In the genomic region with DNA sequence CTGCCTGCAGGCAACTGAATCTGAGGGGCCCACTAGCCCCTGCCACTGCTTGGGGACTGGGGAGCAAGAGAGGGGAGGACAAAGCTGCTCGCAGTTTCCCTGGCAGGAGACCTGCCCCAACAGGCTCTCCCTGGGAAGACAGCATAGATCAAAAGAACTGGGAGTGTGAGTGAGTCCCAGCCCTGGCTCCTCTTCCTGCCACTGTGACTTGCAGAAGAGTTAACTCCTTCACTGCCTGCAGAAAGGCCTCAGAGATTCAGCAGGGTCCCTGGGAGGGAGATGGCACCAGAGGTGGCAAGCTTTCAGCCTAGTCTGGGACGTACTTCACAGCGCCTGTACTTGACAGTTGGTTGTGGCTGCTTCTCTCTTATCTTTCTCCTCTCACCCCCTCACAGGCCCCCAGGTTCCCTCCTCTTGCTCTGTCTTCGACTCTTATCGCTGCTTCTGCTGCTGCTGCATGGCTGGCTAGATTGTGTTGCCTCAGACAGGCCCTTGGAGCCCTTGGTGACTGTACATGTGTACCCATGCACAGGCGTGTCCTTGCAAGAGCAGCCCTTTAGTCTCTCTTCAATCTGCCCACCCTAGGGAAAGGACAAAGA, we compare ENCODE assay signal across 9 mouse cellular contexts. TPM values are rescaled to one million over a fixed set of nuclear protein-coding genes. Genes with fewer than 3 reads are reported as not detected.
DNase-seq lines count a peak whose midpoint lies in the region; ATAC-seq and TF ChIP-seq lines count a peak whose summit lies in the region.
"Had no signal": no experiment of that assay in that cellular context is flagged by ENCODE, and none has a peak within 500 bp of the region (broad histone marks: within the 10 kb centered on the region; RNA-seq: fewer than 3 reads in every experiment).

No protein-coding gene starts in this region.

- H3K4me3 ChIP-seq in forebrain, embryonic 11.5 days (ENCODE audit: low read depth, low read length), result no peak overlapping the region
- no peak overlapping the region for H3K4me3 ChIP-seq in forebrain, embryonic 15.5 days
- H3K4me3 ChIP-seq in G1E (ENCODE audit: low read depth, low read length), result peak overlapping the region; percentile 67

- H3K9me3 ChIP-seq in forebrain, embryonic 11.5 days (ENCODE audit: control insufficient read depth, low read length), result no peaks in the 10 kb centered on the region
- no peaks in the 10 kb centered on the region for H3K9me3 ChIP-seq in forebrain, embryonic 15.5 days
- H3K9me3 ChIP-seq in G1E (replicated peaks), result 0 out of 2 replicates have a peak, but pooled peaks cover 2% of the 10 kb centered on the region

- peak overlapping the region; percentile 66 for H3K27ac ChIP-seq in forebrain, embryonic 11.5 days (ENCODE audit: low read depth, low read length)
- H3K27ac ChIP-seq in forebrain, embryonic 15.5 days (replicated peaks), result no peak overlapping the region

- no peak overlapping the region; the same call in 1 of the 2 replicates for H3K9ac ChIP-seq in forebrain, embryonic 11.5 days (ENCODE audit: low read length)
- H3K9ac ChIP-seq in forebrain, embryonic 15.5 days (replicated peaks), result no peak overlapping the region

- no peaks in the 10 kb centered on the region for H3K27me3 ChIP-seq in forebrain, embryonic 11.5 days (ENCODE audit: control insufficient read depth, insufficient read depth, low read length)
- no peaks in the 10 kb centered on the region for H3K27me3 ChIP-seq in forebrain, embryonic 15.5 days
- no peaks in the 10 kb centered on the region for H3K27me3 ChIP-seq in G1E (ENCODE audit: insufficient read depth, low read length)

- no peaks in the 10 kb centered on the region for H3K36me3 ChIP-seq in forebrain, embryonic 11.5 days (ENCODE audit: control insufficient read depth, insufficient read depth, low read length)
- H3K36me3 ChIP-seq in forebrain, embryonic 15.5 days, result no peaks in the 10 kb centered on the region
- peaks cover 73% of the 10 kb centered on the region for H3K36me3 ChIP-seq in G1E (replicated peaks)

- no peak for TF ChIP-seq CTCF in G1E (IDR thresholded peaks at IDR 0.05; ENCODE audit: low read depth, low read length)

- H3K4me1 ChIP-seq in forebrain, embryonic 11.5 days (replicated peaks; ENCODE audit: control insufficient read depth, insufficient read depth, low read length), result peaks cover 4% of the 10 kb centered on the region; the same call in 1 of the 2 replicates
- H3K4me1 ChIP-seq in forebrain, embryonic 15.5 days, result peaks cover 4% of the 10 kb centered on the region; the same call in 1 of the 2 replicates
- H3K4me1 ChIP-seq in G1E (ENCODE audit: insufficient read depth, low read depth, low read length), result peaks cover 91% of the 10 kb centered on the region

- H3K4me2 ChIP-seq in forebrain, embryonic 11.5 days (ENCODE audit: low read depth, low read length, severe bottlenecking), result no peak overlapping the region
- H3K4me2 ChIP-seq in forebrain, embryonic 15.5 days (replicated peaks), result no peak overlapping the region

- peak; percentile 61 for DNase-seq in forebrain, embryonic 11.5 days (ENCODE audit: low spot score)
- DNase-seq in G1E (ENCODE audit: low spot score), result peak; percentile 88
- peak; percentile 50 for DNase-seq in forelimb bud, embryonic 11.5 days (ENCODE audit: low read depth, low spot score)
- DNase-seq in lung, postnatal 4 days, result peak; percentile 25 to 51
- DNase-seq in thymus, postnatal 4 days, result peak; percentile 80
- DNase-seq in layer of hippocampus, adult 18-20 months (ENCODE audit: low spot score in 2 of 2), result no peak
- no peak for DNase-seq in cerebellum, postnatal 10 days

- WGBS in forebrain, embryonic 11.5 days, result 27% methylated on average over 6 of the region's 6 CpGs
- 27% methylated on average over 6 of the region's 6 CpGs for WGBS in forebrain, embryonic 15.5 days

- peak; percentile 42; the same call in 1 of the 2 replicates for ATAC-seq in forebrain, embryonic 11.5 days (replicated peaks; ENCODE audit: low FRiP score)
- ATAC-seq in forebrain, embryonic 15.5 days (replicated peaks), result no peak
- peak; percentile 92 for ATAC-seq in G1E (ENCODE audit: extremely low read depth, insufficient number of reproducible peaks, low FRiP score, poor library complexity, severe bottlenecking)

RNA-seq across cellular contexts. Expression of a gene that starts 11.3 kb away (rescaled TPM):
- polyA plus RNA-seq in forebrain, embryonic 11.5 days (2014; fragmentation: Nextera tagmentation; extraction: Ambion mirVana), result 132 and 133 TPM in 2 replicates
- polyA plus RNA-seq in forebrain, embryonic 15.5 days (2015; fragmentation: Nextera tagmentation; extraction: Ambion mirVana), result 160 and 164 TPM in 2 replicates
- 64.1 and 95.8 TPM in 2 replicates for total RNA-seq in G1E (2014; fragmentation: Nextera tagmentation)
- total RNA-seq in G1E (2017), result 155 and 172 TPM in 2 replicates
- 14.7 and 15.4 TPM in 2 replicates for polyA plus RNA-seq in G1E (2012)
- 10 to 100 TPM; 75.6 to 77.3 TPM for total RNA-seq in layer of hippocampus, adult 18-20 months (2021)

RNA-seq across cellular contexts. Expression of a gene that starts 34.3 kb away (rescaled TPM):
- polyA plus RNA-seq in forebrain, embryonic 11.5 days (2014; fragmentation: Nextera tagmentation; extraction: Ambion mirVana), result 18.8 and 19.9 TPM in 2 replicates
- polyA plus RNA-seq in forebrain, embryonic 15.5 days (2015; fragmentation: Nextera tagmentation; extraction: Ambion mirVana), result 30.3 and 31.8 TPM in 2 replicates
- total RNA-seq in G1E (2014; fragmentation: Nextera tagmentation), result 3.9 and 9.9 TPM in 2 replicates
- total RNA-seq in G1E (2017), result 17.4 and 21.2 TPM in 2 replicates
- 10.2 and 10.4 TPM in 2 replicates for polyA plus RNA-seq in G1E (2012)
- total RNA-seq in layer of hippocampus, adult 18-20 months (2021), result 100 to 1,000 TPM; 128 to 144 TPM
- polyA plus RNA-seq: C2C12 had no signal

Comparison
In these comparisons a context has a peak if more than half of its experiments do, and no peak if none do; other contexts are left out.
1. DNase-seq: peak in forebrain, embryonic 11.5 days (single experiment), G1E (single experiment), forelimb bud, embryonic 11.5 days (single experiment), lung, postnatal 4 days (2 of 2) and thymus, postnatal 4 days (single experiment); none in layer of hippocampus, adult 18-20 months (0 of 2) and cerebellum, postnatal 10 days (0 of 2).